Mouse (Mus musculus) liver, adult 2 months (tissue): ENCODE measurements around the gene Hlx.

ENCODE experiments used
- CTCF ChIP-seq: fragments of 200-500 bp; IDR thresholded peaks from 2 replicates; pipeline ENCODE4 v1.5.1; 2011; ENCODE audit warnings: low read depth, low read length, control low read depth
- POLR2A ChIP-seq: fragments of 200-500 bp; IDR thresholded peaks from 2 replicates; pipeline ENCODE4 v1.6.1; 2011; ENCODE audit warnings: low read length, control low read depth; ENCODE audit not compliant: insufficient read depth; ENCODE audit errors: extremely low read depth

DNA sequence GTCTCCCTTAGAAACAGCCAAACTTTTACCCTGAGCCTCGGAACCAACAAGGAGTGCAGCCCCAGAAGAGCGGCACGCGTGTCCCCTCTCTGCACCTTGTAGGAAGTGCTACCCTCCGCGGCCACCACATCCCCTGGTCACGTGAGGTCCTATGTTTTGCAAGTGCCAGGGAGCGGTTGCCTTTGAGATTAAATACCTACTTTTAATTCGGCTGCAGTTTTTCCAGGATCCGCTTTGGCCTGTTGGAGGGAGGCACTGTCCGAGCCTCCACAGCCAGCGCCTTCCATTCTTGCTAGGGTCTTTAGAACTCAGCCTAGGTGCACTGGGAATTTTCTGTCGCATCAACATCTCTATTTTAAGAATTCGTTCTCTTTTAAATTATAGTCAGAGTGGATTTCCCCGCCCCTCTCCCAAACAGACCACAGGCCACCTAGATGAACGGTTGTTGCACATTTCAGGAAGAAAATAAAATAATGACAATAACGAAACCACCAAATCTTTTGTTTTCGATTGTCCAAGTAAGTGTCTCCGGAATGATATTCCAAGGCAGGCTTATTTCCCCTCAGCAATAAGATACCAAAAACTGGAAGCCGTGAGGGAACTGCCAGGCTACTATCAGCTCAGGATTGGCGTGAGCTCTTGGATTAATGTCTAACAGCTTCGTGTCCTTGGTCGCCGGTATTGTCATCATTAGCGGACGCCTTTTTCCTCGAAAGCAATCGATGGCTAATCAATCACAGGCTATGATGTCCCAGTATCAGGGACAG lies 1.1 kb upstream of the Hlx start:
- no peak for TF ChIP-seq CTCF
- TF ChIP-seq POLR2A: no peak
